Mouse (Mus musculus) embryonic facial prominence, embryonic 11.5 days (tissue): ENCODE results near the gene Rpl34. TPM values are rescaled to one million over a fixed set of nuclear protein-coding genes. Genes with fewer than 3 reads are reported as not detected.

Source experiments
- ATAC-seq: fragments of 200-750 bp; cut with Nextera tagmentation; replicated peaks from 2 replicates; pipeline ENCODE4 v1.8.0; 2017; ENCODE audit warnings: low read depth; ENCODE audit not compliant: insufficient number of reproducible peaks, low FRiP score, low TSS enrichment
- DNase-seq: peaks from one replicate; pipeline ENCODE4 v3.0.0-alpha.2; 2015; ENCODE audit warnings: low spot score
- H3K27ac ChIP-seq: fragments of 300-500 bp; sonication (generic); replicated peaks from 2 replicates; pipeline ENCODE4 v1.5.1; 2014; ENCODE audit warnings: mild to moderate bottlenecking, low read depth, low read length, control low read depth
- H3K27me3 ChIP-seq: fragments of 300-500 bp; sonication (generic); 2 replicates; pipeline ENCODE4 v1.6.1; 2014; ENCODE audit warnings: mild to moderate bottlenecking, low read length, moderate library complexity, mixed read lengths; ENCODE audit not compliant: control insufficient read depth, insufficient read depth
- H3K36me3 ChIP-seq: fragments of 300-500 bp; sonication (generic); replicated peaks from 2 replicates; pipeline ENCODE4 v1.6.1; 2014; ENCODE audit warnings: low read depth, mild to moderate bottlenecking, low read length, moderate library complexity, mixed read lengths; ENCODE audit not compliant: control insufficient read depth, insufficient read depth
- H3K4me1 ChIP-seq: fragments of 300-500 bp; sonication (generic); 2 replicates; pipeline ENCODE4 v1.6.1; 2014; ENCODE audit warnings: low read length, mixed read lengths; ENCODE audit not compliant: control insufficient read depth, insufficient read depth
- H3K4me2 ChIP-seq: fragments of 300-500 bp; sonication (generic); 2 replicates; pipeline ENCODE4 v1.6.1; 2014; ENCODE audit warnings: low read depth, mild to moderate bottlenecking, control low read depth, low read length, moderate library complexity
- H3K4me3 ChIP-seq: fragments of 300-500 bp; sonication (generic); 2 replicates; pipeline ENCODE4 v1.5.1; 2014; ENCODE audit warnings: low read depth, low read length, control low read depth
- H3K9ac ChIP-seq: fragments of 300-500 bp; sonication (generic); replicated peaks from 2 replicates; pipeline ENCODE4 v1.6.1; 2014; ENCODE audit warnings: mild to moderate bottlenecking, control low read depth, low read length
- H3K9me3 ChIP-seq: fragments of 300-500 bp; sonication (generic); replicated peaks from 2 replicates; pipeline ENCODE4 v1.6.1; 2016; ENCODE audit warnings: mild to moderate bottlenecking, low read length, inconsistent platforms, mixed read lengths; ENCODE audit not compliant: control insufficient read depth
- WGBS: fragments of 180-500 bp; shearing (Covaris S2); extraction: QIAGEN DNeasy Blood & Tissue Kit; methylation state at CpG from one replicate; pipeline ENCODE4 v1.1.7; 2014; 5-methylcytosine and 5-hydroxymethylcytosine counted together
- polyA plus RNA-seq: library from polyadenylated mRNA; unstranded; fragments of >200 nt; fragmentation: Nextera tagmentation; extraction: Ambion mirVana; gene quantifications from 2 replicates; pipeline ENCODE4 v1.2.1, GENCODE M21; 2014

Gene Rpl34
- polyA plus RNA-seq, 1 experiment from 2014 or later, result 760 TPM

- WGBS, result 76% methylated on average over 11 of the region's 11 CpGs
- no peak for DNase-seq
- Histone ChIP-seq H3K4me3 (no peak overlapping the region), H3K4me1 (no peaks in the 10 kb centered on the region), H3K4me2 (no peak overlapping the region), H3K9ac (no peak overlapping the region), H3K36me3 (peaks cover 5% of the 10 kb centered on the region), H3K27ac (no peak overlapping the region), H3K9me3 (no peaks in the 10 kb centered on the region), H3K27me3 (no peaks in the 10 kb centered on the region)
- ATAC-seq, result no peak
Observed at GRCm38 (mm10) chr3:130722733-130723478, 7.3 kb downstream of the Rpl34 start.

DNA sequence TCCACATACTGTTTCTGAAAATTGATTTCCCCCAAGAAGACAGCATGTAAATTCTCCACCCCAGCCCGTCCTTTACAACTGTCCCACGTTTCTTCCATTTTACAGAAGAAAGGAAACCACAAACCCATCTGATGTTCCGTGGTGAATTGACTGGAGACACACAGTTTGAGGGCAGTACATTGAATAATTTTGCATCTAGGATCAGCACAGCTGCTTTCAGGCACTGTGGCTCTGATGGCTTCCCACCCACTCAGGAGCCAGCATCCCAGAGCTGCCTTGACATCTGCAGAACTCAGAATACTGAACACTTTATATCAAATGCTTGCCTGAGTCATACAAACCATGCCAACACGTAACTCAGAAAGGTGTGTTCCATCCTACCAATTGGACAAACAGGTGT, 10.0 kb downstream of the Rpl34 start:
- no peak overlapping the region for H3K9ac ChIP-seq
- 84% methylated on average over 4 of the region's 4 CpGs for WGBS
- no peaks in the 10 kb centered on the region for H3K4me1 ChIP-seq

DNA sequence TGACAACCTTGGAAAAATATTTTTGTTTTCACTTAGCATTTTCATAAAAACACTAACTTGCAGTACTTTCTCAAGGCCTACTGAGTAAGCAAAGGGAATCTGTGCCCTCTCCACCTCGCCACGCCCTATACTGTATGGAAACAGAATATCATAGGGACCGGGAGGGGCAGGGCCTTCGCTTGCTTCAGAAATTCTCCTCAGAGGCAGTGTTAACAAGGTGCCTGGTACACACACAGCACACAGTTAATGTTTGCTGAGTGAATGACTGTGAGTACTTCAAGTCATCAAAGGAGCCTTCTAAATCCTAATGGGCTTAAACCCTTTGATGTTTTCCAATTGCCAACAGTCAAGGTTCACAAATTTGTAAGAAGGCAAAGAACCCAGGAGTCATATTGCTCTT, 11.3 kb downstream of the Rpl34 start:
- 87% methylated on average over 4 of the region's 4 CpGs for WGBS
- Histone ChIP-seq H3K9ac (no peak overlapping the region), H3K4me2 (no peak overlapping the region), H3K27ac (no peak overlapping the region), H3K4me1 (no peaks in the 10 kb centered on the region), H3K27me3 (no peaks in the 10 kb centered on the region), H3K9me3 (no peaks in the 10 kb centered on the region), H3K36me3 (no peaks in the 10 kb centered on the region), H3K4me3 (no peak overlapping the region)
- ATAC-seq (no peak), DNase-seq (no peak)

More for the DNA sequence above, 10.0 kb downstream of the Rpl34 start:
- Histone ChIP-seq H3K27me3 (no peaks in the 10 kb centered on the region), H3K36me3 (no peaks in the 10 kb centered on the region), H3K27ac (no peak overlapping the region), H3K9me3 (no peaks in the 10 kb centered on the region), H3K4me2 (no peak overlapping the region), H3K4me3 (no peak overlapping the region)
- ATAC-seq, result no peak
- DNase-seq, result no peak

DNA sequence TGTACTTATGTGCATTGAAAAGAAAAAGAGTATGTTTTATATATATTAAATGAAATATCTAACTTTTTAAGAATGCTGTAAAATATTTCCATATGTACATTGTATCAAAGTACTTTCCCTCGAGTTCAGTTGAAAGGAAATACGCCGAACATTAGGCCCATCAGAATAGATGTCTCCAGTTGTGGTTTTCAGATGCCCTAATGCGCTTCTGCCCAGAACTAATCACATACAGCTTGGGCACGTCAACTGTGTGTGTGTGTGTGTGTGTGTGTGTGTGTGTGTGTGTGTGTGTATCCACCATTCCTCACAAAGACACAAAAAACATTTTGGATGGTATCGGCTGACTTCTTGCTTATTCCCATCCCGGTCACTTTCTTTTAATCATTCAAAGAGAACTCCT, 13.6 kb downstream of the Rpl34 start:
- H3K36me3 ChIP-seq, result no peaks in the 10 kb centered on the region
- DNase-seq, result no peak
- no peak overlapping the region for H3K9ac ChIP-seq
- H3K9me3 ChIP-seq, result no peaks in the 10 kb centered on the region
- WGBS, result 72% methylated on average over 7 of the region's 7 CpGs
- no peak overlapping the region for H3K27ac ChIP-seq
- H3K27me3 ChIP-seq, result no peaks in the 10 kb centered on the region
- no peak for ATAC-seq
- H3K4me1 ChIP-seq, result no peaks in the 10 kb centered on the region
- no peak overlapping the region for H3K4me2 ChIP-seq
- no peak overlapping the region for H3K4me3 ChIP-seq

GRCm38 (mm10) chr3:130714775-130715568, 15.2 kb downstream of the Rpl34 start:
- ATAC-seq (no peak), DNase-seq (peak; percentile 89)
- no peaks in the 10 kb centered on the region for H3K9me3 ChIP-seq
- peak overlapping the region; percentile 43 for H3K4me2 ChIP-seq
- H3K36me3 ChIP-seq, result no peaks in the 10 kb centered on the region
- no peaks in the 10 kb centered on the region for H3K4me1 ChIP-seq
- H3K4me3 ChIP-seq, result peak overlapping the region; percentile 24; the same call in 1 of the 2 replicates
- H3K27ac ChIP-seq, result no peak overlapping the region
- 22% methylated on average over 22 of the region's 22 CpGs for WGBS
- H3K27me3 ChIP-seq, result no peaks in the 10 kb centered on the region
- H3K9ac ChIP-seq, result peak overlapping the region; percentile 25; the same call in 1 of the 2 replicates

DNA sequence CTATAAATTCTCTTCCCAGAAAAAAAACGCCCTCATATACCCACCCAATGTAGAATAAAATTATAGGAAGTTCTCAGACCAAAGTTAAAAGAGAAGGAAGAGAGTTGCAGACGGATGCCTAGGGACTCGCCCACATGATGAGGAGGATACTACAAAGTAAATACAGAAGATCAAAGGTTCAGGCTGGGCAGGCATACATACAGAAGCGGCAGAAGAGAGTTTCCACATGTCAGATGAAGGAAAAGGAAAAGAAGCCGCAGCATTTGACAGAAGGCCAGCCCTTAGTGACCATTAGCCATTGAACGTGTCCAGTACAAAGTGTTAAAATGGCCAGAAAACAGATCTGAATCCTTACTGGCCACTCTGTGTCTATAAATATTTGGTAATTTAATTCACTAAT, 17.3 kb downstream of the Rpl34 start:
- Histone ChIP-seq H3K4me1 (no peaks in the 10 kb centered on the region), H3K27ac (no peak overlapping the region), H3K27me3 (no peaks in the 10 kb centered on the region), H3K4me3 (no peak overlapping the region), H3K36me3 (no peaks in the 10 kb centered on the region), H3K9ac (no peak overlapping the region), H3K9me3 (no peaks in the 10 kb centered on the region), H3K4me2 (no peak overlapping the region)
- ATAC-seq (no peak), DNase-seq (no peak)
- WGBS, result 56% methylated on average over 6 of the region's 6 CpGs

- Histone ChIP-seq H3K4me1 (no peaks in the 10 kb centered on the region), H3K9ac (no peak overlapping the region), H3K4me2 (peak overlapping the region; percentile 33), H3K27me3 (no peaks in the 10 kb centered on the region), H3K4me3 (peak overlapping the region; percentile 76; the same call in 1 of the 2 replicates), H3K36me3 (no peaks in the 10 kb centered on the region), H3K27ac (no peak overlapping the region), H3K9me3 (no peaks in the 10 kb centered on the region)
- 60% methylated on average over 7 of the region's 7 CpGs for WGBS
- ATAC-seq (no peak), DNase-seq (no peak)
Observed at GRCm38 (mm10) chr3:130710103-130710502, 20.1 kb downstream of the Rpl34 start.
